Mouse (Mus musculus) small intestine, adult 2 months (tissue): ENCODE measurements around the gene Rplp2. TPM values are rescaled to one million over a fixed set of nuclear protein-coding genes. Genes with fewer than 3 reads are reported as not detected.

Source experiments
- H3K27ac ChIP-seq: fragments of 200-500 bp; 2 replicates; pipeline ENCODE4 v1.5.1; 2012; ENCODE audit warnings: low read depth, low read length, control low read depth, inconsistent platforms; ENCODE audit not compliant: insufficient read depth
- H3K27me3 ChIP-seq: fragments of 200-500 bp; 2 replicates; pipeline ENCODE4 v1.6.1; 2012; ENCODE audit warnings: mild to moderate bottlenecking, moderate library complexity, low read length, inconsistent platforms; ENCODE audit not compliant: control insufficient read depth, insufficient read depth
- H3K36me3 ChIP-seq: fragments of 200-500 bp; 2 replicates; pipeline ENCODE4 v1.6.1; 2012; ENCODE audit warnings: mild to moderate bottlenecking, low read length, control low read depth, inconsistent platforms; ENCODE audit not compliant: control insufficient read depth, insufficient read depth
- H3K4me1 ChIP-seq: fragments of 200-500 bp; 2 replicates; pipeline ENCODE4 v1.6.1; 2012; ENCODE audit warnings: low read length, inconsistent platforms, mixed read lengths; ENCODE audit not compliant: control insufficient read depth, insufficient read depth, insufficient read length
- H3K4me3 ChIP-seq: fragments of 200-500 bp; 2 replicates; pipeline ENCODE4 v1.5.1; 2012; ENCODE audit warnings: low read depth, mild to moderate bottlenecking, control low read depth, inconsistent platforms, low read length, moderate library complexity
- CTCF ChIP-seq: fragments of 200-500 bp; IDR thresholded peaks from 2 replicates; pipeline ENCODE4 v1.5.1; 2012; ENCODE audit warnings: low read depth, mild to moderate bottlenecking, control low read depth, inconsistent platforms, low read length, moderate library complexity, mixed read lengths; ENCODE audit not compliant: insufficient replicate concordance, insufficient read length; ENCODE audit errors: extremely low read depth
- POLR2A ChIP-seq: fragments of 200-500 bp; IDR thresholded peaks from 2 replicates; pipeline ENCODE4 v1.6.1; 2012; ENCODE audit warnings: low read depth, mild to moderate bottlenecking, control low read depth, inconsistent platforms, low read length, moderate library complexity
- WGBS: fragments of 180-500 bp; shearing (Covaris S2); methylation state at CpG from one replicate; pipeline ENCODE4 v1.1.7; 2018; 5-methylcytosine and 5-hydroxymethylcytosine counted together
- polyA plus RNA-seq: library from polyadenylated mRNA; depleted of rRNA; stranded (reverse); fragments of >200 nt; gene quantifications from 2 replicates; pipeline ENCODE4 v1.2.3, GENCODE M21; 2012

Gene Rplp2
- polyA plus RNA-seq, 1 experiment: 441 TPM

DNA sequence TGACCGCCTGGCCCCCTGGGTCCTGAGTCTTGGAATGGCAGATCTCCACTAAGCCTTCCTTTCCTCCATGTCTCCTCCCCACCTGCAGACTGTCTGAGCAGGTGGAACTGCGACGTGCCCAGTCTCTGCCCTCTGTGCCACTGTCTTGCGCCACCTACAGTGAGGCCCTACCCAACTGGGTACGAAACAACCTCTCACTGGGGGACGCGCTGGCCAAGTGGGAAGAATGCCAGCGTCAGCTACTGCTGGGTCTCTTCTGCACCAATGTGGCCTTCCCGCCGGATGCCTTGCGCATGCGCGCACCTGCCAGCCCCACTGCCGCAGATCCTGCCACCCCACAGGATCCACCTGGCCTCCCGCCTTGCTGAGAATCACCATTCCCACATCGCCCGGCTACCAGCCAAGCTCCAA lies 12.1 kb downstream of the Rplp2 start:
- peaks cover 30% of the 10 kb centered on the region for H3K36me3 ChIP-seq
- H3K4me1 ChIP-seq: peaks cover 39% of the 10 kb centered on the region
- WGBS: 92% methylated on average over 17 of the region's 17 CpGs
- H3K27ac ChIP-seq: no peak overlapping the region
- TF ChIP-seq CTCF (no peak), POLR2A (no peak)
- H3K27me3 ChIP-seq: no peaks in the 10 kb centered on the region
- no peak overlapping the region for H3K4me3 ChIP-seq

GRCm38 (mm10) chr7:141460001-141460390 lies 12.8 kb downstream of the Rplp2 start:
- Histone ChIP-seq H3K36me3 (peaks cover 30% of the 10 kb centered on the region), H3K4me3 (no peak overlapping the region), H3K27ac (0 out of 2 replicates have a peak overlapping the region, but pooled peaks have one; percentile 17), H3K27me3 (no peaks in the 10 kb centered on the region), H3K4me1 (peaks cover 42% of the 10 kb centered on the region)
- WGBS: 40% methylated on average over 5 of the region's 5 CpGs
- TF ChIP-seq POLR2A (no peak), CTCF (no peak)

GRCm38 (mm10) chr7:141460391-141461113 lies 13.4 kb downstream of the Rplp2 start, which contains the start of gene Cracr2b:
Gene Cracr2b (plus strand): TSS chr7:141461094.
- 26% methylated on average over 15 of the region's 15 CpGs for WGBS
- no peak for TF ChIP-seq POLR2A
- TF ChIP-seq CTCF: no peak
- Histone ChIP-seq H3K36me3 (peaks cover 30% of the 10 kb centered on the region), H3K27me3 (no peaks in the 10 kb centered on the region), H3K4me3 (peak within 1 kb of the TSS; percentile 68), H3K4me1 (peaks cover 46% of the 10 kb centered on the region), H3K27ac (peak within 1 kb of the TSS; percentile 63)

GRCm38 (mm10) chr7:141461521-141462332 lies 14.6 kb downstream of the Rplp2 start:
- TF ChIP-seq POLR2A (no peak), CTCF (peak; percentile 49; the same call in 1 of the 2 replicates)
- 1% methylated on average over 59 of the region's 59 CpGs for WGBS
- H3K27ac ChIP-seq: peak overlapping the region; percentile 63
- peak overlapping the region; percentile 68 for H3K4me3 ChIP-seq
- no peaks in the 10 kb centered on the region for H3K27me3 ChIP-seq
- peaks cover 30% of the 10 kb centered on the region for H3K36me3 ChIP-seq
- H3K4me1 ChIP-seq: peaks cover 44% of the 10 kb centered on the region

DNA sequence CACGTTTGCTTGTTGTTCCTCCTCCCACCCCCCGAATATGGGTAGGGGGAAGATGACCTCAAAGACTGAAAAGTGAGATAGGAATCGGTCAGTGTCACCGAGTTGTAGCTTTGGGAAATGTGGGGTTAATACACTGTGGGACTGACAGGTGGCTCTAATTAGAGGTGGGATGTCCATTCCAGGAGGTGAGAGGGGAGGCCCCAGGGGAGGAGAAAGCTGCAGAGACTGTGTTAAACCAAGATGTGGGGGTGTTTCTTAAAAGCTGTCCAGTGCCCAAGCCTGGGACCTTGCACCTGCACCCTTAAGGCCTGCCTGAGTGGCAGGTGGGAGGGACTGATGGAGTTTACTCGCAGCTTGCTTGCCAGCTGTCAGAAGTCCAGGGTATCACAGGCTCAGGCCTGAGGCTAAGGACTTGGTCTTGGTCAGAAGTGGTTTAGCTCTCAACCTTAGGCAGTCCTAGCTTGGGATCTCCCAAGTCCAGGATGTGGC lies 15.2 kb downstream of the Rplp2 start:
- TF ChIP-seq CTCF (no peak), POLR2A (no peak)
- H3K4me1 ChIP-seq: peaks cover 41% of the 10 kb centered on the region
- peak overlapping the region; percentile 68 for H3K4me3 ChIP-seq
- no peaks in the 10 kb centered on the region for H3K27me3 ChIP-seq
- H3K36me3 ChIP-seq: peaks cover 26% of the 10 kb centered on the region
- 7% methylated on average over 5 of the region's 5 CpGs for WGBS
- H3K27ac ChIP-seq: peak overlapping the region; percentile 45

DNA sequence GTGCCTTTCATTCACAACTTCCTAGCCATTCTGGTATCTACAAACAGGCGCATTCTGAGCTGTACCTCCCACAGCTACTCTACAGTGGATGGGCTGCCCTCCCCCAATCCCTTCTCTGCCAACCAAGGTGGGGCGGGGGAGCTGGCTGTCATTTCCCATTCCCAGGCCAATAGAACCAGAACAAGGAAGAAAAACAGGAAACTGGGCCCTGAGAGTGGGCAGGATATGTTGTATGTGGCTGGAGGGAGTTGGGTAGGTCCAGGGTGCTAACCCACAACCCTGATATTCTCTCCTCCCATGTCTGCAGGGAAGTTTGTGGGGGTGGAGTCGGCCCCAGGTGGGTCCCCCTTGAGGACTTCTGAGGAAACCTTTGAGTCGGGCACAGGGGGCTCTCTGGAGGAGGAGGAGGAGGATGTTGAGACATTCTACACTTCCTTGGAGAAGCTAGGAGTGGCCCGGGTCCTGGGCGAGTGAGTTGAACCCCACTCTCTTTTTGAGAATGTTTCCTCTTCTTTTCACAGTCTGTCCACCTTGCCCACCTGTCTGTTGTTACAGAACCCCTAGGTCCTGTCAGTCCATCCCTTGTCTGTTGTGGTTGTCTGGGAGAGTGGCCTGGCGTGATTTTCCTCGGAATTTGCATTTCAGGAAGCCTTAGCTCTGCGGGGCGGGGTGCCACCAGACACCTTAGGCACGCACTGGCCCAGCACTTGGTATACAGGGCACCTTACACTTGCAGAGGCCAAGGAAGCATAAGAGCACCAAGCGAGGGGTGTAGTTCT lies 16.8 kb downstream of the Rplp2 start:
- WGBS: 69% methylated on average over 12 of the region's 12 CpGs
- Histone ChIP-seq H3K27me3 (no peaks in the 10 kb centered on the region), H3K4me3 (peak overlapping the region; percentile 37)

More for the DNA sequence above, 16.8 kb downstream of the Rplp2 start:
- Histone ChIP-seq H3K4me1 (peaks cover 41% of the 10 kb centered on the region), H3K27ac (peak overlapping the region; percentile 29; the same call in 1 of the 2 replicates), H3K36me3 (peaks cover 11% of the 10 kb centered on the region)
- TF ChIP-seq CTCF (no peak), POLR2A (no peak)
